Mouse (Mus musculus): ENCODE data around the gene D16Ertd472e. TPM values are rescaled to one million over a fixed set of nuclear protein-coding genes. Genes with fewer than 3 reads are reported as not detected.
A peak's percentile ranks its signal among the peaks of the same experiment; 100 is the strongest.

D16Ertd472e gene
- 5.2 TPM for polyA plus RNA-seq (2012; fragmentation: generic; extraction: Trizol)
- long read RNA-seq, experiment 1, partial matches to known transcripts: 1 of 5 reads
- long read RNA-seq, experiment 1, other reads (novel, unspliced or antisense): 1 of 5 reads
- long read RNA-seq, experiment 2, full-length matches to known transcripts: 69 of 75 reads
- long read RNA-seq, experiment 2, partial matches to known transcripts: 0 of 75 reads
- long read RNA-seq, experiment 2, other reads (novel, unspliced or antisense): 6 of 75 reads

DNA sequence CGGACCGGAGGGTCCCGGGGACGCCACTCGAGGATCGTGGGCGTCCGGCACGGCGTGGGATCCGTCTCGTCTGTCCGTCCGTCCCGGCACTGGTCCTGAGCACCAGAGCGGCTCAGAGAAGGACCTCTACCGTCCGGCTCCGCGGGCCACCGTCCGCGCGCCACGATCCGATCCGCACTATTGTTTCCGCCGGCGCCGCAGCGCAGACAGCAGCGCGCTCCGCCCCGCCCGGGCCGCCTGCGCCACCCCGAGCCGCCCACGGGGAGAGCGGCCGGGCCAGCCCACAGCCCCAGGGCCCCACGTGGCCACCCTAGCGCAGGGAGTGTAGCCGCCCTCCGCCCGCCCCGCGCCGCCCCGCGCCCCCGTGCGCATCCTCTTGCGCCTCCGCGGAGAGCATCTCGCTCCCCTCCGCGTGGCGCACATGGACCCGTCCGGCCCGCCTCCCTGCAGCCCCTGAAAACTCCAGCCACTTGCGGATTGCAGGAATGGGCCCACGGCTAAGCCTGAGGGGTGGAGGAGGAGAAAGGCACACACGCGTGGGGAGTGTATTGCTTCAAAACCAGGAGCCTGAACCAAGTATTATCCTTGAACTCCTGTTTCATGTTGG lies at the start of gene D16Ertd472e:
TSS of gene D16Ertd472e (minus strand) at position 231 of the 607 bp plus-strand sequence.
- no peaks in the 10 kb centered on the region for H3K27me3 ChIP-seq (ENCODE audit: control insufficient read depth, insufficient read depth, insufficient read length)
- H3ac ChIP-seq (ENCODE audit: control insufficient read depth, insufficient read length, low read depth): peak within 1 kb of the TSS; percentile 94
- H3K36me3 ChIP-seq (ENCODE audit: control insufficient read depth, insufficient read depth): no peaks in the 10 kb centered on the region
- H3K79me2 ChIP-seq (ENCODE audit: control insufficient read depth, insufficient read depth): peaks cover 37% of the 10 kb centered on the region
- peak within 1 kb of the TSS; percentile 61 for H3K4me3 ChIP-seq (ENCODE audit: insufficient read depth, poor library complexity, severe bottlenecking)
- TF ChIP-seq CTCF (IDR thresholded peaks at IDR 0.05; ENCODE audit: control insufficient read depth, insufficient read depth, insufficient read length): no peak
- TF ChIP-seq CEBPB (IDR thresholded peaks at IDR 0.05; ENCODE audit: low read depth): no peak
- TF ChIP-seq USF1 (IDR thresholded peaks at IDR 0.05; ENCODE audit: low read depth): peak; percentile 41
- peak; percentile 5 for TF ChIP-seq MAX (IDR thresholded peaks at IDR 0.05)
- peaks cover 8% of the 10 kb centered on the region for H3K79me3 ChIP-seq (ENCODE audit: low read depth)

GRCm38 (mm10) chr16:78622755-78623154 lies 46.2 kb upstream of the D16Ertd472e start:
- TF ChIP-seq MYOG (IDR thresholded peaks at IDR 0.05; ENCODE audit: control insufficient read depth, extremely low read depth, insufficient read length): no peak
- Histone ChIP-seq H3K4me3 (ENCODE audit: insufficient read depth, poor library complexity, severe bottlenecking) (no peak overlapping the region), H3K27me3 (ENCODE audit: control insufficient read depth, insufficient read depth, insufficient read length) (no peaks in the 10 kb centered on the region), H3K36me3 (ENCODE audit: control insufficient read depth, insufficient read depth) (no peaks in the 10 kb centered on the region), H3K79me3 (ENCODE audit: low read depth) (no peaks in the 10 kb centered on the region), H3ac (ENCODE audit: control insufficient read depth, insufficient read length, low read depth) (no peak overlapping the region), H3K79me2 (ENCODE audit: control insufficient read depth, insufficient read depth) (no peaks in the 10 kb centered on the region)

DNA sequence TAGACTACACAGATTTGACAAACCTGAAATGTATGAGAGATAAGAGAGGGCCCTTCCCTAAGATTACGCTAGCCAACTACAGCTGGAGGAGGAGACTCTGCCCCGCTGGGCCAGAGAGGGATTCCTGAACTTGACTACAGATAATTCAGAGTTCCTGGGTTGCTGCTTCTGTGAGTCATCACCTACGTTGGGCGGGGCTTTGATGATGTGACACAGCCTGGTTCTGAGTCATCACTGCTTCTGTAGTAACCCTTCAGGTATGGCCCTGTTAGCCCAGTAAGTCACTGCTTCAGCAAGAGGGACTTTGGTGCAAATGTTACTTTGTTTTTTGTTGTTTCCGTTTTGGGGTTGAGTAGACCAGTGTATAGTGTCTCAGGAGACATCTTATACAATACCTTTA lies 42.9 kb upstream of the D16Ertd472e start:
- Histone ChIP-seq H3K27me3 (ENCODE audit: control insufficient read depth, insufficient read depth, insufficient read length) (no peaks in the 10 kb centered on the region), H3K36me3 (ENCODE audit: control insufficient read depth, insufficient read depth) (no peaks in the 10 kb centered on the region), H3K4me3 (ENCODE audit: insufficient read depth, poor library complexity, severe bottlenecking) (no peak overlapping the region), H3K79me3 (ENCODE audit: low read depth) (no peaks in the 10 kb centered on the region), H3ac (ENCODE audit: control insufficient read depth, insufficient read length, low read depth) (no peak overlapping the region), H3K79me2 (ENCODE audit: control insufficient read depth, insufficient read depth) (no peaks in the 10 kb centered on the region)
- no peak for TF ChIP-seq USF1 (IDR thresholded peaks at IDR 0.05; ENCODE audit: low read depth)
- TF ChIP-seq CEBPB (IDR thresholded peaks at IDR 0.05; ENCODE audit: low read depth): no peak
- no peak for TF ChIP-seq MYOG (IDR thresholded peaks at IDR 0.05; ENCODE audit: control insufficient read depth, extremely low read depth, insufficient read length)
- no peak for TF ChIP-seq MAX (IDR thresholded peaks at IDR 0.05)
- peak; percentile 72 for TF ChIP-seq FOSL1 (IDR thresholded peaks at IDR 0.05; ENCODE audit: insufficient read depth, low read length, poor library complexity, severe bottlenecking)
- no peak for TF ChIP-seq CTCF (IDR thresholded peaks at IDR 0.05; ENCODE audit: control insufficient read depth, insufficient read depth, insufficient read length)

- TF ChIP-seq FOSL1 (IDR thresholded peaks at IDR 0.05; ENCODE audit: insufficient read depth, low read length, poor library complexity, severe bottlenecking): no peak
- TF ChIP-seq MYOG (IDR thresholded peaks at IDR 0.05; ENCODE audit: control insufficient read depth, extremely low read depth, insufficient read length): no peak
- no peak for TF ChIP-seq MYOD1 (IDR thresholded peaks at IDR 0.05; ENCODE audit: control insufficient read depth, insufficient read length, low read depth)
- TF ChIP-seq CEBPB (IDR thresholded peaks at IDR 0.05; ENCODE audit: low read depth): no peak
- TF ChIP-seq MAX (IDR thresholded peaks at IDR 0.05): no peak
- TF ChIP-seq USF1 (IDR thresholded peaks at IDR 0.05; ENCODE audit: low read depth): no peak
- no peak for TF ChIP-seq CTCF (IDR thresholded peaks at IDR 0.05; ENCODE audit: control insufficient read depth, insufficient read depth, insufficient read length)
- Histone ChIP-seq H3K79me3 (ENCODE audit: low read depth) (no peaks in the 10 kb centered on the region), H3K36me3 (ENCODE audit: control insufficient read depth, insufficient read depth) (no peaks in the 10 kb centered on the region), H3K4me3 (ENCODE audit: insufficient read depth, poor library complexity, severe bottlenecking) (no peak overlapping the region), H3K79me2 (ENCODE audit: control insufficient read depth, insufficient read depth) (no peaks in the 10 kb centered on the region), H3ac (ENCODE audit: control insufficient read depth, insufficient read length, low read depth) (no peak overlapping the region), H3K27me3 (ENCODE audit: control insufficient read depth, insufficient read depth, insufficient read length) (no peaks in the 10 kb centered on the region)
Observed at GRCm38 (mm10) chr16:78617757-78618532, 41.4 kb upstream of the D16Ertd472e start.

GRCm38 (mm10) chr16:78606202-78606601 lies 29.7 kb upstream of the D16Ertd472e start:
- Histone ChIP-seq H3K79me2 (ENCODE audit: control insufficient read depth, insufficient read depth) (no peaks in the 10 kb centered on the region), H3K36me3 (ENCODE audit: control insufficient read depth, insufficient read depth) (no peaks in the 10 kb centered on the region), H3K4me3 (ENCODE audit: insufficient read depth, poor library complexity, severe bottlenecking) (no peak overlapping the region), H3K79me3 (ENCODE audit: low read depth) (no peaks in the 10 kb centered on the region), H3K27me3 (ENCODE audit: control insufficient read depth, insufficient read depth, insufficient read length) (no peaks in the 10 kb centered on the region), H3ac (ENCODE audit: control insufficient read depth, insufficient read length, low read depth) (no peak overlapping the region)
- TF ChIP-seq MYOD1 (IDR thresholded peaks at IDR 0.05; ENCODE audit: control insufficient read depth, insufficient read length, low read depth): no peak
- no peak for TF ChIP-seq CTCF (IDR thresholded peaks at IDR 0.05; ENCODE audit: control insufficient read depth, insufficient read depth, insufficient read length)
- no peak for TF ChIP-seq MYOG (IDR thresholded peaks at IDR 0.05; ENCODE audit: control insufficient read depth, extremely low read depth, insufficient read length)
- TF ChIP-seq FOSL1 (IDR thresholded peaks at IDR 0.05; ENCODE audit: insufficient read depth, low read length, poor library complexity, severe bottlenecking): no peak

- no peaks in the 10 kb centered on the region for H3K79me2 ChIP-seq (ENCODE audit: control insufficient read depth, insufficient read depth)
- no peak overlapping the region for H3K4me3 ChIP-seq (ENCODE audit: insufficient read depth, poor library complexity, severe bottlenecking)
- H3K27me3 ChIP-seq (ENCODE audit: control insufficient read depth, insufficient read depth, insufficient read length): no peaks in the 10 kb centered on the region
- TF ChIP-seq CTCF (IDR thresholded peaks at IDR 0.05; ENCODE audit: control insufficient read depth, insufficient read depth, insufficient read length) (no peak), MAX (IDR thresholded peaks at IDR 0.05) (no peak), CEBPB (IDR thresholded peaks at IDR 0.05; ENCODE audit: low read depth) (no peak), USF1 (IDR thresholded peaks at IDR 0.05; ENCODE audit: low read depth) (no peak), MYOG (IDR thresholded peaks at IDR 0.05; ENCODE audit: control insufficient read depth, extremely low read depth, insufficient read length) (no peak), FOSL1 (IDR thresholded peaks at IDR 0.05; ENCODE audit: insufficient read depth, low read length, poor library complexity, severe bottlenecking) (no peak), MYOD1 (IDR thresholded peaks at IDR 0.05; ENCODE audit: control insufficient read depth, insufficient read length, low read depth) (no peak)
- no peaks in the 10 kb centered on the region for H3K36me3 ChIP-seq (ENCODE audit: control insufficient read depth, insufficient read depth)
- no peaks in the 10 kb centered on the region for H3K79me3 ChIP-seq (ENCODE audit: low read depth)
- H3ac ChIP-seq (ENCODE audit: control insufficient read depth, insufficient read length, low read depth): no peak overlapping the region
Observed at GRCm38 (mm10) chr16:78598919-78599318, 22.4 kb upstream of the D16Ertd472e start.
